Mouse (Mus musculus) layer of hippocampus, postnatal 14 days (tissue): ENCODE results near the gene L3mbtl1. TPM values are rescaled to one million over a fixed set of nuclear protein-coding genes. Genes with fewer than 3 reads are reported as not detected.

Experiments
- DNase-seq, 2 experiments: peaks; one replicate each; pipeline ENCODE4 v3.0.0; 2021 to 2022; ENCODE audit warnings: low spot score in 2 of 2, mixed read lengths in 1 of 2
- total RNA-seq, 2 experiments: library from RNA; stranded (reverse); gene quantifications; 2 replicates each; pipeline ENCODE4 v1.2.3; 2021

Gene L3mbtl1
- total RNA-seq, 2 experiments from 2014 or later = 18.8 to 23.3 TPM

GRCm38 (mm10) chr2:162992084-162992437 is 48.8 kb downstream of the L3mbtl1 start:
- DNase-seq = no peak

- no peak for DNase-seq
These were observed 50.8 kb downstream of the L3mbtl1 start for GRCm38 (mm10) chr2:162993881-162994616.

GRCm38 (mm10) chr2:162998528-162999230 is 55.4 kb downstream of the L3mbtl1 start:
- peak; percentile 59 to 69 for DNase-seq

- DNase-seq = no peak
These were observed 56.5 kb downstream of the L3mbtl1 start for GRCm38 (mm10) chr2:162999744-163000143.

GRCm38 (mm10) chr2:163001071-163001470 is 57.8 kb downstream of the L3mbtl1 start:
- no peak for DNase-seq

- no peak for DNase-seq
These were observed 64.0 kb downstream of the L3mbtl1 start for GRCm38 (mm10) chr2:163007299-163007698.

- DNase-seq = peak; percentile 93 to 94
These were observed 73.9 kb downstream of the L3mbtl1 start, which contains the start of gene Ift52 for GRCm38 (mm10) chr2:163016916-163017743. Gene Ift52 (plus strand): TSS chr2:163017354.

Other genes with a start within 250 kb of the L3mbtl1 start
- gene Srsf6, start 11.9 kb upstream of the L3mbtl1 start, total RNA-seq = 100 to 1,000 TPM; 116 to 118 TPM
- gene Sgk2, start 43.9 kb downstream of the L3mbtl1 start, total RNA-seq = 1 to 10 TPM; 1.8 to 1.9 TPM
- 10 to 100 TPM; 26.4 to 27.0 TPM for gene Ift52, start 73.9 kb downstream of the L3mbtl1 start, total RNA-seq
- gene Mybl2, start 111.2 kb downstream of the L3mbtl1 start, total RNA-seq = 1 to 10 TPM; 2.2 to 2.5 TPM
- not detected for gene Gtsf1l, start 144.4 kb downstream of the L3mbtl1 start, total RNA-seq